In the genomic region with DNA sequence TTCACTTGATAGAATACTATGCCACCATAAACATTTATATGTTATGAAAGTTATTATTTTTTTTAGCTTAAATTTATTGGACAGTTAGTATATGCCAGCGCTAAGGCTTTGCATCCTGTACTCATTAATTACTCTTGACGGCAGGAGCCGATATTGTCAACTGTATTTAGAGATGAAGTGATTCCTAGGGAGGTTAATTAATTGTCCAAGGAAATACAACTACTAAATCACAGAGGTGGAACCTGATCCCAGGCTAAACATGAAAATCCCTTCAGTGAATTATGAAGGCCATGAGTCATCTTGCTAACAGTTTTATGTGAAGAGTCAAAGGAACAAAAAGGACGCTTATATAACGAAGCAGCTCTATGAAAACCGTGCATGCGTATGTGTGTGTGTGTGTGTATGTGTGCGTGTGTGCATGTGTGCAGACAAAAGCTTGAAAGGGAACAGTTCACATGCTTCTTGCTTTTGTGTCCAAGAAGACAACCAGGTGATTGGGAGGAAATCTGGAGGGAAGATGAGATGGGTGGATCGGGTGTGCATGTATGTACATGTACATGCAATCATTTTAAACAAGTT, we compare ENCODE assay signal across 13 mouse cellular contexts.
DNase-seq lines count a peak whose midpoint lies in the region; TF ChIP-seq lines count a peak whose summit lies in the region.
"Had no signal": no experiment of that assay in that cellular context is flagged by ENCODE, and none has a peak within 500 bp of the region (broad histone marks: within the 10 kb centered on the region; RNA-seq: fewer than 3 reads in every experiment).

No protein-coding gene starts in this region.

- intact Hi-C loops in gastrocnemius, adult 2 months (cut with DNase I) = no loop called here

- TF ChIP-seq POLR2A in thymus, adult 2 months (IDR thresholded peaks at IDR 0.05; ENCODE audit: control insufficient read depth, extremely low read depth, insufficient read depth, low read length, poor library complexity) = no peak

- 63% methylated on average over 9 of the region's 9 CpGs for WGBS in thymus, adult 2 months

- H3K36me3 ChIP-seq in thymus, adult 2 months (ENCODE audit: control insufficient read depth, insufficient read depth, low read length) = no peaks in the 10 kb centered on the region
- H3K36me3 ChIP-seq: embryonic facial prominence, embryonic 15.5 days; hindbrain, embryonic 15.5 days; midbrain, embryonic 12.5 days had no signal

- no peak for DNase-seq in gastrocnemius, adult 2 months
- no peak for DNase-seq in gastrocnemius, adult 18-20 months (ENCODE audit: low spot score)
- peak; percentile 48 for DNase-seq in MN1 (ENCODE audit: low spot score)
- DNase-seq in gonadal fat pad, adult 2 months (ENCODE audit: low read depth) = peak; percentile 34
- peak; percentile 35 for DNase-seq in mesoderm, embryonic 11.5 days (ENCODE audit: low read depth, low spot score)
- DNase-seq in layer of hippocampus, postnatal 10 days (ENCODE audit: low spot score in 2 of 2) = no peak
- no peak for DNase-seq in thymus, adult 2 months
- no peak for DNase-seq in left cerebral cortex, adult 9 months (ENCODE audit: low spot score in 2 of 2)
- DNase-seq: gastrocnemius, postnatal 25 days had no signal

- TF ChIP-seq CTCF in gastrocnemius, adult 2 months (IDR thresholded peaks at IDR 0.05) = no peak
- TF ChIP-seq CTCF in thymus, adult 2 months (IDR thresholded peaks at IDR 0.05; ENCODE audit: borderline replicate concordance, control insufficient read depth, extremely low read depth, insufficient read depth, low read length, poor library complexity) = no peak

- H3K4me3 ChIP-seq in gastrocnemius, adult 2 months = peak overlapping the region; percentile 43; the same call in 1 of the 2 replicates
- no peak overlapping the region for H3K4me3 ChIP-seq in thymus, adult 2 months (ENCODE audit: control insufficient read depth, insufficient read depth, low read length)
- H3K4me3 ChIP-seq: embryonic facial prominence, embryonic 15.5 days; hindbrain, embryonic 15.5 days; midbrain, embryonic 12.5 days had no signal

- H3K27ac ChIP-seq in gastrocnemius, adult 2 months = no peak overlapping the region
- H3K27ac ChIP-seq in thymus, adult 2 months (ENCODE audit: control insufficient read depth, insufficient read depth, low read length) = no peak overlapping the region
- H3K27ac ChIP-seq: embryonic facial prominence, embryonic 15.5 days; hindbrain, embryonic 15.5 days; liver, embryonic 14.5 days; midbrain, embryonic 12.5 days had no signal

- no peaks in the 10 kb centered on the region for H3K27me3 ChIP-seq in thymus, adult 2 months (ENCODE audit: control insufficient read depth, insufficient read depth, low read length)
- H3K27me3 ChIP-seq: embryonic facial prominence, embryonic 15.5 days; hindbrain, embryonic 15.5 days; midbrain, embryonic 12.5 days had no signal

- no peaks in the 10 kb centered on the region for H3K4me1 ChIP-seq in thymus, adult 2 months (replicated peaks; ENCODE audit: control insufficient read depth, insufficient read depth, low read length)
- H3K4me1 ChIP-seq: embryonic facial prominence, embryonic 15.5 days; hindbrain, embryonic 15.5 days had no signal

Comparison
In these comparisons a context has a peak if more than half of its experiments do, and no peak if none do; other contexts are left out.
1. DNase-seq: peak in MN1 (single experiment), gonadal fat pad, adult 2 months (single experiment) and mesoderm, embryonic 11.5 days (single experiment); none in gastrocnemius, adult 2 months (single experiment), gastrocnemius, adult 18-20 months (single experiment), layer of hippocampus, postnatal 10 days (0 of 2), thymus, adult 2 months (single experiment) and left cerebral cortex, adult 9 months (0 of 2).